ENCODE assay signal across 8 mouse cellular contexts in genomic region chr17:5238387-5239245, GRCm38 (mm10).
A peak's percentile ranks its signal among the peaks of the same experiment; 100 is the strongest.
DNase-seq lines count a peak whose midpoint lies in the region; ATAC-seq lines count a peak whose summit lies in the region.

No protein-coding gene starts in this region.

- 37% methylated on average over 16 of the region's 16 CpGs for WGBS in midbrain, embryonic 15.5 days

- no peak overlapping the region; the same call in 1 of the 2 replicates for H3K4me2 ChIP-seq in midbrain, embryonic 15.5 days

- H3K4me3 ChIP-seq in midbrain, embryonic 15.5 days = no peak overlapping the region

- 0 out of 2 replicates have a peak overlapping the region, but pooled peaks have one; percentile 13 for H3K27ac ChIP-seq in midbrain, embryonic 15.5 days

- peak; percentile 29; the same call in 1 of the 2 replicates for ATAC-seq in frontal cortex, adult (ENCODE audit: low TSS enrichment)
- peak; percentile 37 for ATAC-seq in midbrain, embryonic 15.5 days (replicated peaks)

- H3K9ac ChIP-seq in midbrain, embryonic 15.5 days = no peak overlapping the region

- no peaks in the 10 kb centered on the region for H3K9me3 ChIP-seq in midbrain, embryonic 15.5 days

- H3K36me3 ChIP-seq in midbrain, embryonic 15.5 days (replicated peaks) = no peaks in the 10 kb centered on the region

- peaks cover 33% of the 10 kb centered on the region for H3K4me1 ChIP-seq in midbrain, embryonic 15.5 days

- H3K27me3 ChIP-seq in midbrain, embryonic 15.5 days (replicated peaks) = no peaks in the 10 kb centered on the region

- no peak for DNase-seq in frontal cortex, postnatal 25 days (ENCODE audit: low spot score in 2 of 2)
- peak; percentile 44 for DNase-seq in right cerebral cortex, adult 18-20 months
- DNase-seq in right cerebral cortex, postnatal 10 days (ENCODE audit: low spot score in 2 of 2) = no peak
- no peak for DNase-seq in adipocyte (ENCODE audit: low spot score)
- DNase-seq in layer of hippocampus, adult 8-10 months (ENCODE audit: low spot score in 2 of 2) = no peak
- no peak for DNase-seq in frontal cortex, postnatal 14 days (ENCODE audit: low spot score in 2 of 2)
